Mouse (Mus musculus) cerebellum, adult 11 months (tissue): Measurements from ENCODE around the gene Olfr891.
"Not testable (repeated sequence)": the region's sequence is repeated elsewhere in the genome, so short reads cannot be mapped to it uniquely, and the experiment has no call there.

ENCODE experiments used
- DNase-seq: peaks from one replicate; pipeline ENCODE4 v3.0.0; 2022

The Olfr891 gene

GRCm38 (mm10) chr9:38180721-38181120, at the start of gene Olfr891:
Olfr891 (minus strand) TSS chr9:38180821.
- no peak for DNase-seq

GRCm38 (mm10) chr9:38217755-38218154, 37.1 kb upstream of the Olfr891 start, which contains the start of gene Olfr894:
Olfr894 (plus strand) TSS chr9:38218055.
- no peak for DNase-seq

- DNase-seq: no peak
These were observed 27.4 kb upstream of the Olfr891 start, which contains the start of gene Olfr893 for GRCm38 (mm10) chr9:38208065-38208464. Olfr893 (plus strand) TSS chr9:38208365.

GRCm38 (mm10) chr9:38168341-38168740, 12.3 kb downstream of the Olfr891 start:
- not testable (repeated sequence) for DNase-seq

- DNase-seq: no peak
These were observed 38.4 kb downstream of the Olfr891 start, which contains the start of gene Olfr890 for GRCm38 (mm10) chr9:38142217-38142616. Olfr890 (plus strand) TSS chr9:38142517.
